Mouse (Mus musculus) layer of hippocampus, adult 9-10 months (tissue): ENCODE measurements at regions not wholly inside any gene's neighbourhood (a gene's known extent, or its start where the extent isn't known, plus 50 kb on each side); places are given as distances from the start of the nearest gene placed in this dataset.
A peak's percentile ranks its signal among the peaks of the same experiment; 100 is the strongest.

Experiments used
- DNase-seq: peaks from one replicate; pipeline ENCODE4 v3.0.0; 2022; ENCODE audit warnings: low spot score

- DNase-seq: no peak
Observed at GRCm38 (mm10) chr11:17324651-17325050, 67.3 kb downstream of the C1d start.

GRCm38 (mm10) chr11:17325731-17326646 is 68.6 kb downstream of the C1d start:
- no peak for DNase-seq

- no peak for DNase-seq
Observed at GRCm38 (mm10) chr11:17326695-17327094, 69.3 kb downstream of the C1d start.

- peak; percentile 15 for DNase-seq
Observed at GRCm38 (mm10) chr11:17351476-17351875, 94.1 kb downstream of the C1d start.

- peak; percentile 9 for DNase-seq
Observed at GRCm38 (mm10) chr11:17352148-17353130, 95.1 kb downstream of the C1d start.

GRCm38 (mm10) chr11:17359698-17360254 is 102.4 kb downstream of the C1d start:
- DNase-seq: no peak

- DNase-seq: no peak
Observed at GRCm38 (mm10) chr11:17377859-17378258, 120.5 kb downstream of the C1d start.

GRCm38 (mm10) chr11:17386756-17387155 is 129.4 kb downstream of the C1d start:
- DNase-seq: no peak

- no peak for DNase-seq
Observed at GRCm38 (mm10) chr11:17393832-17394231, 136.5 kb downstream of the C1d start.

GRCm38 (mm10) chr11:17414531-17414930 is 157.2 kb downstream of the C1d start:
- no peak for DNase-seq

- DNase-seq: no peak
Observed at GRCm38 (mm10) chr11:17415144-17415543, 157.8 kb downstream of the C1d start.

GRCm38 (mm10) chr11:17417656-17418289 is 160.4 kb downstream of the C1d start:
- no peak for DNase-seq

- DNase-seq: no peak
Observed at GRCm38 (mm10) chr11:17442133-17442532, 184.8 kb downstream of the C1d start.

GRCm38 (mm10) chr11:17449289-17449688 is 191.9 kb downstream of the C1d start:
- DNase-seq: no peak

- no peak for DNase-seq
Observed at GRCm38 (mm10) chr11:17450360-17451045, 193.1 kb downstream of the C1d start.

- peak; percentile 11 for DNase-seq
Observed at GRCm38 (mm10) chr11:17451451-17451850, 194.1 kb downstream of the C1d start.

GRCm38 (mm10) chr11:17453530-17453929 is 196.2 kb downstream of the C1d start:
- no peak for DNase-seq

GRCm38 (mm10) chr11:17458946-17459345 is 201.6 kb downstream of the C1d start:
- no peak for DNase-seq

GRCm38 (mm10) chr11:17460024-17460919 is 202.9 kb downstream of the C1d start:
- peak; percentile 27 for DNase-seq

- DNase-seq: no peak
Observed at GRCm38 (mm10) chr11:17460920-17461279, 203.5 kb downstream of the C1d start.
